ENCODE assay signal across 14 mouse cellular contexts in genomic region chr10:85022647-85023312, GRCm38 (mm10).
DNase-seq lines count a peak whose midpoint lies in the region; ATAC-seq and TF ChIP-seq lines count a peak whose summit lies in the region.
"Had no signal": no experiment of that assay in that cellular context is flagged by ENCODE, and none has a peak within 500 bp of the region (broad histone marks: within the 10 kb centered on the region; RNA-seq: fewer than 3 reads in every experiment).

No protein-coding gene starts in this region.

- peak; percentile 68 for ATAC-seq in forebrain, embryonic 12.5 days (ENCODE audit: low FRiP score)
- peak; percentile 80 for ATAC-seq in hindbrain, embryonic 16.5 days
- ATAC-seq in midbrain, embryonic 15.5 days (replicated peaks), result peak; percentile 64; the same call in 1 of the 2 replicates
- ATAC-seq: CD4-positive, CD25-positive, alpha-beta regulatory T cell, adult 4 months; liver, postnatal 0 days had no signal

- H3K27me3 ChIP-seq in forebrain, embryonic 12.5 days, result peaks cover 38% of the 10 kb centered on the region
- no peaks in the 10 kb centered on the region for H3K27me3 ChIP-seq in hindbrain, embryonic 16.5 days (replicated peaks; ENCODE audit: control insufficient read depth, insufficient read depth, low read length)
- H3K27me3 ChIP-seq in midbrain, embryonic 15.5 days (replicated peaks), result no peaks in the 10 kb centered on the region
- H3K27me3 ChIP-seq: heart, embryonic 15.5 days had no signal

- peak overlapping the region; percentile 73 for H3K27ac ChIP-seq in forebrain, embryonic 12.5 days
- 0 out of 2 replicates have a peak overlapping the region, but pooled peaks have one; percentile 18 for H3K27ac ChIP-seq in hindbrain, embryonic 16.5 days (ENCODE audit: low read depth, low read length)
- peak overlapping the region; percentile 59 for H3K27ac ChIP-seq in midbrain, embryonic 15.5 days
- H3K27ac ChIP-seq: heart, embryonic 15.5 days had no signal

- TF ChIP-seq CTCF in lung, adult 2 months (IDR thresholded peaks at IDR 0.05; ENCODE audit: insufficient read depth, low read length), result no peak

- H3K4me1 ChIP-seq in forebrain, embryonic 12.5 days, result peaks cover 29% of the 10 kb centered on the region
- H3K4me1 ChIP-seq in hindbrain, embryonic 16.5 days (ENCODE audit: control insufficient read depth, insufficient read depth, low read depth, low read length), result peaks cover 8% of the 10 kb centered on the region
- peaks cover 11% of the 10 kb centered on the region for H3K4me1 ChIP-seq in midbrain, embryonic 15.5 days
- no peaks in the 10 kb centered on the region for H3K4me1 ChIP-seq in lung, adult 2 months (ENCODE audit: control insufficient read depth, insufficient read depth, low read length)
- H3K4me1 ChIP-seq: heart, embryonic 15.5 days had no signal

- peaks cover 11% of the 10 kb centered on the region for H3K36me3 ChIP-seq in forebrain, embryonic 12.5 days (replicated peaks)
- peaks cover 6% of the 10 kb centered on the region for H3K36me3 ChIP-seq in hindbrain, embryonic 16.5 days (ENCODE audit: control insufficient read depth, insufficient read depth, low read length)
- 0 out of 2 replicates have a peak, but pooled peaks cover 3% of the 10 kb centered on the region for H3K36me3 ChIP-seq in midbrain, embryonic 15.5 days (replicated peaks)

- no peaks in the 10 kb centered on the region for H3K9me3 ChIP-seq in forebrain, embryonic 12.5 days
- no peaks in the 10 kb centered on the region for H3K9me3 ChIP-seq in hindbrain, embryonic 16.5 days (ENCODE audit: control insufficient read depth, low read length)
- H3K9me3 ChIP-seq in midbrain, embryonic 15.5 days, result no peaks in the 10 kb centered on the region
- H3K9me3 ChIP-seq: heart, embryonic 15.5 days; megakaryocyte, embryonic 14.5 days had no signal

- DNase-seq in embryo, embryonic 10 days (ENCODE audit: low spot score), result peak; percentile 53
- DNase-seq in urinary bladder, postnatal 25 days (ENCODE audit: low spot score), result no peak
- DNase-seq in lung, adult 2 months, result no peak
- no peak for DNase-seq in right cerebral cortex, adult 2 months (ENCODE audit: low spot score in 2 of 2)
- DNase-seq: cerebellum, adult 11-12 months; kidney, postnatal 10 days; liver, postnatal 0 days; spleen, adult 18-20 months had no signal

- peak overlapping the region; percentile 30 for H3K4me2 ChIP-seq in forebrain, embryonic 12.5 days
- no peak overlapping the region for H3K4me2 ChIP-seq in hindbrain, embryonic 16.5 days (ENCODE audit: low read length)
- H3K4me2 ChIP-seq in midbrain, embryonic 15.5 days, result no peak overlapping the region
- H3K4me2 ChIP-seq: heart, embryonic 15.5 days had no signal

- 11% methylated on average over 11 of the region's 11 CpGs for WGBS in forebrain, embryonic 12.5 days
- WGBS in hindbrain, embryonic 16.5 days, result 23% methylated on average over 11 of the region's 11 CpGs
- WGBS in midbrain, embryonic 15.5 days, result 28% methylated on average over 11 of the region's 11 CpGs
- WGBS in lung, adult 2 months, result 68% methylated on average over 11 of the region's 11 CpGs

- TF ChIP-seq POLR2A in lung, adult 2 months (IDR thresholded peaks at IDR 0.05; ENCODE audit: borderline replicate concordance, extremely low read depth, low read depth, low read length), result no peak

- H3K4me3 ChIP-seq in forebrain, embryonic 12.5 days (replicated peaks), result no peak overlapping the region
- H3K4me3 ChIP-seq in hindbrain, embryonic 16.5 days (ENCODE audit: low read length), result no peak overlapping the region
- no peak overlapping the region for H3K4me3 ChIP-seq in midbrain, embryonic 15.5 days
- no peak overlapping the region for H3K4me3 ChIP-seq in lung, adult 2 months (replicated peaks; ENCODE audit: extremely low read depth, low read depth, low read length)
- H3K4me3 ChIP-seq: heart, embryonic 15.5 days; megakaryocyte, embryonic 14.5 days had no signal

- no peak overlapping the region for H3K9ac ChIP-seq in forebrain, embryonic 12.5 days
- H3K9ac ChIP-seq in hindbrain, embryonic 16.5 days (ENCODE audit: low read depth, low read length), result no peak overlapping the region
- no peak overlapping the region for H3K9ac ChIP-seq in midbrain, embryonic 15.5 days
- H3K9ac ChIP-seq: heart, embryonic 15.5 days; liver, postnatal 0 days had no signal

Comparison
In these comparisons a context has a peak if more than half of its experiments do, and no peak if none do; other contexts are left out.
1. H3K27ac ChIP-seq: peak in every context shown above with its lines; median percentile 73 in forebrain, embryonic 12.5 days; 59 in midbrain, embryonic 15.5 days; 18 in hindbrain, embryonic 16.5 days.